Mouse (Mus musculus): ENCODE measurements around the gene Bpifb2.

GRCm38 (mm10) chr2:153827171-153827830, 47.5 kb upstream of the Bpifb2 start:
- TF ChIP-seq MAFK (IDR thresholded peaks at IDR 0.05; ENCODE audit: insufficient read depth, low read depth, low read length) (no peak), HCFC1 (IDR thresholded peaks at IDR 0.05; ENCODE audit: borderline replicate concordance, insufficient read depth, low read length) (no peak), ZC3H11A (IDR thresholded peaks at IDR 0.05; ENCODE audit: borderline replicate concordance, low read depth, low read length) (no peak), ZNF384 (IDR thresholded peaks at IDR 0.05; ENCODE audit: low read depth, low read length) (no peak), CHD2 (IDR thresholded peaks at IDR 0.05; ENCODE audit: low read depth, low read length) (no peak)

Data from ES-E14 (cell line).